Mouse (Mus musculus) liver, embryonic 11.5 days (tissue): Measurements from ENCODE around the gene Vps45. TPM values are rescaled to one million over a fixed set of nuclear protein-coding genes. Genes with fewer than 3 reads are reported as not detected.

Source experiments
- ATAC-seq: fragments of 200-750 bp; cut with Nextera tagmentation; replicated peaks from 2 replicates; pipeline ENCODE4 v1.8.0; 2017; ENCODE audit warnings: moderate number of reproducible peaks, mild to moderate bottlenecking, moderate TSS enrichment, moderate library complexity; ENCODE audit not compliant: low FRiP score
- DNase-seq: peaks from one replicate; pipeline ENCODE4 v3.0.0-alpha.2; 2017; ENCODE audit warnings: low spot score
- H3K27ac ChIP-seq: fragments of 300-500 bp; sonication (generic); 2 replicates; pipeline ENCODE4 v1.5.1; 2014; ENCODE audit warnings: mild to moderate bottlenecking, low read depth, low read length, control low read depth
- H3K27me3 ChIP-seq: fragments of 300-500 bp; sonication (generic); replicated peaks from 2 replicates; pipeline ENCODE4 v1.6.1; 2014; ENCODE audit warnings: low read length, mixed read lengths; ENCODE audit not compliant: control insufficient read depth, insufficient read depth
- H3K36me3 ChIP-seq: fragments of 300-500 bp; sonication (generic); 2 replicates; pipeline ENCODE4 v1.6.1; 2014; ENCODE audit warnings: mild to moderate bottlenecking, low read length, moderate library complexity, mixed read lengths; ENCODE audit not compliant: control insufficient read depth, insufficient read depth
- H3K4me1 ChIP-seq: fragments of 300-500 bp; sonication (generic); replicated peaks from 2 replicates; pipeline ENCODE4 v1.6.1; 2014; ENCODE audit warnings: low read length, mixed read lengths; ENCODE audit not compliant: control insufficient read depth, insufficient read depth
- H3K4me2 ChIP-seq: fragments of 300-500 bp; sonication (generic); 2 replicates; pipeline ENCODE4 v1.6.1; 2014; ENCODE audit warnings: mild to moderate bottlenecking, control low read depth, moderate library complexity
- H3K4me3 ChIP-seq: fragments of 300-500 bp; sonication (generic); 2 replicates; pipeline ENCODE4 v1.5.1; 2014; ENCODE audit warnings: low read depth, low read length, control low read depth
- H3K9ac ChIP-seq: fragments of 300-500 bp; sonication (generic); 2 replicates; pipeline ENCODE4 v1.6.1; 2014; ENCODE audit warnings: low read depth, low read length, control low read depth
- H3K9me3 ChIP-seq: fragments of 300-500 bp; sonication (generic); 2 replicates; pipeline ENCODE4 v1.6.1; 2016; ENCODE audit warnings: low read length, inconsistent platforms, mixed read lengths; ENCODE audit not compliant: control insufficient read depth
- WGBS: fragments of 180-500 bp; shearing (Covaris S2); extraction: QIAGEN DNeasy Blood & Tissue Kit; methylation state at CpG from one replicate; pipeline ENCODE4 v1.1.7; 2014; 5-methylcytosine and 5-hydroxymethylcytosine counted together
- polyA plus RNA-seq: library from polyadenylated mRNA; unstranded; fragments of >200 nt; fragmentation: Nextera tagmentation; extraction: Ambion mirVana; gene quantifications from 2 replicates; pipeline ENCODE4 v1.2.1, GENCODE M21; 2014

The Vps45 gene
- polyA plus RNA-seq, 1 experiment from 2014 or later, result 18.5 TPM

- WGBS, result 53% methylated on average over 9 of the region's 9 CpGs
- no peak overlapping the region for H3K27ac ChIP-seq
- peaks cover 42% of the 10 kb centered on the region for H3K4me1 ChIP-seq
These were observed 57.3 kb downstream of the Vps45 start for GRCm38 (mm10) chr3:96000921-96001501.

GRCm38 (mm10) chr3:96000080-96000632, 58.1 kb downstream of the Vps45 start:
- H3K27me3 ChIP-seq, result no peaks in the 10 kb centered on the region; the same call in 1 of the 2 replicates
- H3K27ac ChIP-seq, result peak overlapping the region; percentile 69
- no peaks in the 10 kb centered on the region for H3K36me3 ChIP-seq
- peak overlapping the region; percentile 16; the same call in 1 of the 2 replicates for H3K9ac ChIP-seq
- WGBS, result 75% methylated on average over 14 of the region's 14 CpGs
- DNase-seq (no peak), ATAC-seq (no peak)
- H3K4me1 ChIP-seq, result peaks cover 43% of the 10 kb centered on the region
- no peaks in the 10 kb centered on the region for H3K9me3 ChIP-seq
- no peak overlapping the region for H3K4me3 ChIP-seq
- H3K4me2 ChIP-seq, result peak overlapping the region; percentile 8

More at GRCm38 (mm10) chr3:96000921-96001501, 57.3 kb downstream of the Vps45 start:
- DNase-seq (no peak), ATAC-seq (no peak)
- Histone ChIP-seq H3K36me3 (no peaks in the 10 kb centered on the region), H3K9ac (no peak overlapping the region), H3K4me2 (no peak overlapping the region), H3K27me3 (no peaks in the 10 kb centered on the region; the same call in 1 of the 2 replicates), H3K4me3 (no peak overlapping the region), H3K9me3 (no peaks in the 10 kb centered on the region)

GRCm38 (mm10) chr3:95999308-96000079, 58.8 kb downstream of the Vps45 start:
- Histone ChIP-seq H3K4me2 (peak overlapping the region; percentile 17), H3K4me1 (peaks cover 43% of the 10 kb centered on the region), H3K4me3 (no peak overlapping the region), H3K27ac (peak overlapping the region; percentile 77), H3K9me3 (no peaks in the 10 kb centered on the region), H3K9ac (peak overlapping the region; percentile 16; the same call in 1 of the 2 replicates), H3K27me3 (no peaks in the 10 kb centered on the region; the same call in 1 of the 2 replicates), H3K36me3 (no peaks in the 10 kb centered on the region)
- peak; percentile 84 for ATAC-seq
- 63% methylated on average over 12 of the region's 12 CpGs for WGBS
- no peak for DNase-seq

- H3K4me2 ChIP-seq, result peak overlapping the region; percentile 96
- ATAC-seq (no peak), DNase-seq (no peak)
- H3K4me1 ChIP-seq, result peaks cover 58% of the 10 kb centered on the region
- no peak overlapping the region; the same call in none of the 2 replicates for H3K9ac ChIP-seq
- H3K4me3 ChIP-seq, result peak overlapping the region; percentile 5; the same call in 1 of the 2 replicates
- no peaks in the 10 kb centered on the region; the same call in 1 of the 2 replicates for H3K27me3 ChIP-seq
- no peak overlapping the region for H3K27ac ChIP-seq
- H3K9me3 ChIP-seq, result no peaks in the 10 kb centered on the region
- 29% methylated on average over 9 of the region's 9 CpGs for WGBS
- no peaks in the 10 kb centered on the region for H3K36me3 ChIP-seq
These were observed 61.0 kb downstream of the Vps45 start for GRCm38 (mm10) chr3:95997203-95997721.

- 17% methylated on average over 6 of the region's 6 CpGs for WGBS
- DNase-seq, result no peak
- H3K9me3 ChIP-seq, result no peaks in the 10 kb centered on the region
- H3K9ac ChIP-seq, result peak overlapping the region; percentile 85
- no peaks in the 10 kb centered on the region for H3K36me3 ChIP-seq
- H3K27me3 ChIP-seq, result no peaks in the 10 kb centered on the region; the same call in 1 of the 2 replicates
- no peak for ATAC-seq
- H3K27ac ChIP-seq, result peak overlapping the region; percentile 94
- H3K4me2 ChIP-seq, result peak overlapping the region; percentile 96
- peak overlapping the region; percentile 80 for H3K4me3 ChIP-seq
- H3K4me1 ChIP-seq, result peaks cover 58% of the 10 kb centered on the region
These were observed 61.7 kb downstream of the Vps45 start for GRCm38 (mm10) chr3:95996451-95997073.

GRCm38 (mm10) chr3:95995802-95996428, 62.4 kb downstream of the Vps45 start, which contains the start of gene Plekho1:
Gene Plekho1, minus strand, starts transcription at chr3:95996001.
- H3K4me1 ChIP-seq, result peaks cover 56% of the 10 kb centered on the region
- DNase-seq (peak; percentile 70), ATAC-seq (peak; percentile 25)
- 0 out of 2 replicates have a peak, but pooled peaks cover 3% of the 10 kb centered on the region for H3K36me3 ChIP-seq
- H3K27ac ChIP-seq, result peak within 1 kb of the TSS; percentile 94
- peak within 1 kb of the TSS; percentile 96 for H3K4me2 ChIP-seq
- H3K27me3 ChIP-seq, result no peaks in the 10 kb centered on the region; the same call in 1 of the 2 replicates
- under 1% methylated on average over 82 of the region's 84 CpGs for WGBS
- H3K9ac ChIP-seq, result peak within 1 kb of the TSS; percentile 85
- H3K4me3 ChIP-seq, result peak within 1 kb of the TSS; percentile 80
- H3K9me3 ChIP-seq, result no peaks in the 10 kb centered on the region

- Histone ChIP-seq H3K27me3 (no peaks in the 10 kb centered on the region; the same call in 1 of the 2 replicates), H3K4me2 (peak overlapping the region; percentile 96), H3K4me3 (peak overlapping the region; percentile 80), H3K9ac (peak overlapping the region; percentile 85), H3K9me3 (no peaks in the 10 kb centered on the region), H3K27ac (peak overlapping the region; percentile 94), H3K36me3 (peaks cover 3% of the 10 kb centered on the region; the same call in 1 of the 2 replicates), H3K4me1 (peaks cover 50% of the 10 kb centered on the region)
- DNase-seq (peak; percentile 71), ATAC-seq (peak; percentile 24; the same call in 1 of the 2 replicates)
- 2% methylated on average over 50 of the region's 51 CpGs for WGBS
These were observed 63.1 kb downstream of the Vps45 start for GRCm38 (mm10) chr3:95994975-95995801.
